Mouse (Mus musculus): Measurements from ENCODE around the gene Pcsk5. TPM values are rescaled to one million over a fixed set of nuclear protein-coding genes. Genes with fewer than 3 reads are reported as not detected.

Gene Pcsk5
- polyA plus RNA-seq, 1 experiment, result not detected

GRCm38 (mm10) chr19:17788617-17789317 lies 48.7 kb downstream of the Pcsk5 start:
- H3K4me3 ChIP-seq, result no peak overlapping the region
- no peak overlapping the region for H3K4me2 ChIP-seq (ENCODE audit: low read depth)
- H3ac ChIP-seq (ENCODE audit: control insufficient read depth, insufficient read length), result no peak overlapping the region
- no peaks in the 10 kb centered on the region for H3K27me3 ChIP-seq (ENCODE audit: control insufficient read depth, insufficient read depth, insufficient read length)
- H3K36me3 ChIP-seq (ENCODE audit: control insufficient read depth, insufficient read depth), result no peaks in the 10 kb centered on the region
- TF ChIP-seq MYOD1 (IDR thresholded peaks at IDR 0.05; ENCODE audit: control insufficient read depth in 1 of 3, insufficient read length in 2 of 3, low read depth in 2 of 3), result no peak
- TF ChIP-seq CEBPB (IDR thresholded peaks at IDR 0.05; ENCODE audit: insufficient read depth, poor library complexity, severe bottlenecking), result no peak
- no peak for TF ChIP-seq USF1 (IDR thresholded peaks at IDR 0.05; ENCODE audit: low read depth)
- TF ChIP-seq MYOG (IDR thresholded peaks at IDR 0.05; ENCODE audit: control insufficient read depth in 1 of 3, insufficient read depth in 1 of 3, insufficient read length in 2 of 3, low read depth in 2 of 3), result no peak
- no peak for TF ChIP-seq MAX (IDR thresholded peaks at IDR 0.05; ENCODE audit: low read depth)
- TF ChIP-seq E2F4 (IDR thresholded peaks at IDR 0.05; ENCODE audit: insufficient read depth), result no peak
- TF ChIP-seq TCF3 (IDR thresholded peaks at IDR 0.05; ENCODE audit: insufficient read length, low read depth), result no peak
- TF ChIP-seq POLR2A (IDR thresholded peaks at IDR 0.05; ENCODE audit: insufficient read length, low read depth), result no peak
- TF ChIP-seq TCF12 (IDR thresholded peaks at IDR 0.05; ENCODE audit: insufficient read depth, poor library complexity, severe bottlenecking), result no peak
- no peak for TF ChIP-seq SRF (IDR thresholded peaks at IDR 0.05; ENCODE audit: control insufficient read depth, insufficient read length, low read depth)
- TF ChIP-seq POLR2AphosphoS2 (IDR thresholded peaks at IDR 0.05; ENCODE audit: insufficient read length, low read depth), result no peak
- TF ChIP-seq REST (IDR thresholded peaks at IDR 0.05; ENCODE audit: insufficient read depth, insufficient read length), result no peak
- H3K79me2 ChIP-seq (ENCODE audit: control insufficient read depth, insufficient read depth), result no peaks in the 10 kb centered on the region

DNA sequence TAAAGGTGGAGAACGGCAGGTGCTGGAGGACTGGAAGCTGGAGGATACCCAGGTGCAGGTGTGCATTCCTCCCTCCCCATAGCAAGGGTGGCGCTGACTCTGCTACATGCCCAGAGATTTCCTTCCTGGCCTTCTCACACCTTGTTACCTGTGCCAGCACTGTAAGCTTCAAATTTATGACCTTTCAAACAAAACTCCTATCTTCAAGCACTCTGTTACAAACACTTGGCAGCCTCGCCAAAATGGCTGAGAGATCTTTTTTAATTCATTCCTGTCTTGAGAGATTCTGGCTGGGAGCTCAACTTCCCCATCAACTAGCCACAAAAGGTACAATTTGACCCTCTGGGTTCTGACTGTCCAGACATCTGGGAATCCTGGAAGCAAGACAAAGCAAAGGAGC lies 50.7 kb downstream of the Pcsk5 start:
- TF ChIP-seq E2F4 (IDR thresholded peaks at IDR 0.05; ENCODE audit: insufficient read depth) (no peak), MAX (IDR thresholded peaks at IDR 0.05; ENCODE audit: low read depth) (no peak), SRF (IDR thresholded peaks at IDR 0.05; ENCODE audit: control insufficient read depth, insufficient read length, low read depth) (no peak), REST (IDR thresholded peaks at IDR 0.05; ENCODE audit: insufficient read depth, insufficient read length) (no peak), USF1 (IDR thresholded peaks at IDR 0.05; ENCODE audit: low read depth) (no peak), POLR2AphosphoS2 (IDR thresholded peaks at IDR 0.05; ENCODE audit: insufficient read length, low read depth) (no peak), TCF3 (IDR thresholded peaks at IDR 0.05; ENCODE audit: insufficient read length, low read depth) (no peak), TCF12 (IDR thresholded peaks at IDR 0.05; ENCODE audit: insufficient read depth, poor library complexity, severe bottlenecking) (no peak), CEBPB (IDR thresholded peaks at IDR 0.05; ENCODE audit: insufficient read depth, poor library complexity, severe bottlenecking) (no peak), MYOD1 (IDR thresholded peaks at IDR 0.05; ENCODE audit: control insufficient read depth in 1 of 3, insufficient read length in 2 of 3, low read depth in 2 of 3) (no peak), POLR2A (IDR thresholded peaks at IDR 0.05; ENCODE audit: insufficient read length, low read depth) (no peak)
- H3K27me3 ChIP-seq (ENCODE audit: control insufficient read depth, insufficient read depth, insufficient read length), result no peaks in the 10 kb centered on the region
- H3K79me2 ChIP-seq (ENCODE audit: control insufficient read depth, insufficient read depth), result no peaks in the 10 kb centered on the region
- no peak overlapping the region for H3K4me2 ChIP-seq (ENCODE audit: low read depth)
- H3ac ChIP-seq (ENCODE audit: control insufficient read depth, insufficient read length), result no peak overlapping the region
- H3K36me3 ChIP-seq (ENCODE audit: control insufficient read depth, insufficient read depth), result no peaks in the 10 kb centered on the region
- no peak overlapping the region for H3K4me3 ChIP-seq

DNA sequence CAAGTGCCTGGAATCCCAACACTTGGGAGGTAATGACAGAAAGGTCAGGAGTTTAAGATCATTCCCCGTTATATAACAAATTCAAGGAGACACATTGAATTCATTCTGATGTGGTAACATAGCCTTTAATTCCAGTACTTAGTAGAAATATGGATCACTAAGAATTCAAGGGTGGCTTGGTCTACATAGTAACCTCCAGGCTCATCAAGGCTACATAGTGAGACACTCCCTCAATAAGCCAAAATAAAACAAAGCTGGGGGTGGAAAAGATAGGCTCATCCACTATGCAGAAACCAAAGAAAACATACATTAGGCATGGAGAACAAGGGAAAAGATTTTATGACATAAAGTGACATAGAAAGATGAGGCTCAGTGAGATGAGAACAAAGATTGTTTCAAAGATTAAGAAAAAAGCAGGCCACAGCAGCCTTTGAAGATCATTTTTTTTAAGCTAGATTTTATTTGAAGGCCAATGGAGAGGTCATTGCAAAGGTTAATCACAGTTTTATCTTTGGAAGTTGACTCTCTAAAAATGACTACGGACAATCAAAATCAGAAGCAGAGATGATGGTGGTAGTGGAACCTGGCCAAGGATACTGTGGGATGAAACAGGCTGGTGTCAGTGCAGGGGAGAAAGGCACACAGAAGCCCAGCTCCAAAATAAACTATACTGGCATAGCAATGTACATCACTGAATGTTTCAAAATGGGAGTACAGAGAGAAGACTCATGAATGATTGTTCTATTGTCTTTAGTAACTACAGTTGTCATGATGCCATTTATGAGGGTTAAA lies 52.8 kb downstream of the Pcsk5 start:
- Histone ChIP-seq H3ac (ENCODE audit: control insufficient read depth, insufficient read length) (no peak overlapping the region), H3K4me3 (no peak overlapping the region), H3K4me2 (ENCODE audit: low read depth) (no peak overlapping the region), H3K36me3 (ENCODE audit: control insufficient read depth, insufficient read depth) (no peaks in the 10 kb centered on the region), H3K79me2 (ENCODE audit: control insufficient read depth, insufficient read depth) (no peaks in the 10 kb centered on the region), H3K27me3 (ENCODE audit: control insufficient read depth, insufficient read depth, insufficient read length) (no peaks in the 10 kb centered on the region)
- TF ChIP-seq POLR2AphosphoS2 (IDR thresholded peaks at IDR 0.05; ENCODE audit: insufficient read length, low read depth) (no peak), MYOG (IDR thresholded peaks at IDR 0.05; ENCODE audit: control insufficient read depth in 1 of 3, insufficient read depth in 1 of 3, insufficient read length in 2 of 3, low read depth in 2 of 3) (no peak), USF1 (IDR thresholded peaks at IDR 0.05; ENCODE audit: low read depth) (no peak), E2F4 (IDR thresholded peaks at IDR 0.05; ENCODE audit: insufficient read depth) (no peak), TCF3 (IDR thresholded peaks at IDR 0.05; ENCODE audit: insufficient read length, low read depth) (no peak), MYOD1 (IDR thresholded peaks at IDR 0.05; ENCODE audit: control insufficient read depth in 1 of 3, insufficient read length in 2 of 3, low read depth in 2 of 3) (no peak), TCF12 (IDR thresholded peaks at IDR 0.05; ENCODE audit: insufficient read depth, poor library complexity, severe bottlenecking) (no peak), POLR2A (IDR thresholded peaks at IDR 0.05; ENCODE audit: insufficient read length, low read depth) (no peak), REST (IDR thresholded peaks at IDR 0.05; ENCODE audit: insufficient read depth, insufficient read length) (no peak), CEBPB (IDR thresholded peaks at IDR 0.05; ENCODE audit: insufficient read depth, poor library complexity, severe bottlenecking) (no peak), SRF (IDR thresholded peaks at IDR 0.05; ENCODE audit: control insufficient read depth, insufficient read length, low read depth) (no peak), MAX (IDR thresholded peaks at IDR 0.05; ENCODE audit: low read depth) (no peak)

GRCm38 (mm10) chr19:17783231-17783630 lies 54.2 kb downstream of the Pcsk5 start:
- Histone ChIP-seq H3K36me3 (ENCODE audit: control insufficient read depth, insufficient read depth) (no peaks in the 10 kb centered on the region), H3K79me2 (ENCODE audit: control insufficient read depth, insufficient read depth) (no peaks in the 10 kb centered on the region), H3ac (ENCODE audit: control insufficient read depth, insufficient read length) (no peak overlapping the region), H3K27me3 (ENCODE audit: control insufficient read depth, insufficient read depth, insufficient read length) (no peaks in the 10 kb centered on the region), H3K4me3 (no peak overlapping the region), H3K4me2 (ENCODE audit: low read depth) (no peak overlapping the region)
- TF ChIP-seq MAX (IDR thresholded peaks at IDR 0.05; ENCODE audit: low read depth), result no peak
- no peak for TF ChIP-seq CEBPB (IDR thresholded peaks at IDR 0.05; ENCODE audit: insufficient read depth, poor library complexity, severe bottlenecking)
- no peak for TF ChIP-seq POLR2A (IDR thresholded peaks at IDR 0.05; ENCODE audit: insufficient read length, low read depth)
- TF ChIP-seq POLR2AphosphoS2 (IDR thresholded peaks at IDR 0.05; ENCODE audit: insufficient read length, low read depth), result no peak
- TF ChIP-seq E2F4 (IDR thresholded peaks at IDR 0.05; ENCODE audit: insufficient read depth), result no peak
- TF ChIP-seq REST (IDR thresholded peaks at IDR 0.05; ENCODE audit: insufficient read depth, insufficient read length), result no peak
- TF ChIP-seq TCF12 (IDR thresholded peaks at IDR 0.05; ENCODE audit: insufficient read depth, poor library complexity, severe bottlenecking), result no peak
- TF ChIP-seq USF1 (IDR thresholded peaks at IDR 0.05; ENCODE audit: low read depth), result no peak
- TF ChIP-seq MYOD1 (IDR thresholded peaks at IDR 0.05; ENCODE audit: control insufficient read depth in 1 of 3, insufficient read length in 2 of 3, low read depth in 2 of 3), result no peak

Data from myocyte (in vitro differentiated cells).